Mouse (Mus musculus): ENCODE measurements around the gene Nsg2.

Nsg2 gene

DNA sequence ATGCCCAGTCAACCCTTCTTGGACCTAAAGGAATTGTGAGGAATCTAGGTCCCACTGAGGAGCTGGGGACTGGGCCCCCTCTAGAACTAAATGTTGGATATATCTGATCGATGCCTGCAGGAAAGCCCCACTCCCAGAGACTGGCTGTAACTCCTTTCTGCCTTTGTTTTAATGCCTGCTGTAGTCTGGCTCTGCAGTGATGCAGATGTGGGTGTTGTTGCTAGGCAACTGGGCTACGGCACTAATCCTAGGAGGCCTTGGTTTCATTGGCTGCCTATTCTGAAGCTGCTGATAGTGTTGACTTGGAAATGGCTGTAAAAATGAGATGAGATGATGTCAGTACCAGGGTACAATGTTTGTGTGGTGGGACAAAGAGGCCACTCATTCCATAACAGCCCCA, 87.1 kb downstream of the Nsg2 start:
- DNase-seq = peak; percentile 67 to 71

DNA sequence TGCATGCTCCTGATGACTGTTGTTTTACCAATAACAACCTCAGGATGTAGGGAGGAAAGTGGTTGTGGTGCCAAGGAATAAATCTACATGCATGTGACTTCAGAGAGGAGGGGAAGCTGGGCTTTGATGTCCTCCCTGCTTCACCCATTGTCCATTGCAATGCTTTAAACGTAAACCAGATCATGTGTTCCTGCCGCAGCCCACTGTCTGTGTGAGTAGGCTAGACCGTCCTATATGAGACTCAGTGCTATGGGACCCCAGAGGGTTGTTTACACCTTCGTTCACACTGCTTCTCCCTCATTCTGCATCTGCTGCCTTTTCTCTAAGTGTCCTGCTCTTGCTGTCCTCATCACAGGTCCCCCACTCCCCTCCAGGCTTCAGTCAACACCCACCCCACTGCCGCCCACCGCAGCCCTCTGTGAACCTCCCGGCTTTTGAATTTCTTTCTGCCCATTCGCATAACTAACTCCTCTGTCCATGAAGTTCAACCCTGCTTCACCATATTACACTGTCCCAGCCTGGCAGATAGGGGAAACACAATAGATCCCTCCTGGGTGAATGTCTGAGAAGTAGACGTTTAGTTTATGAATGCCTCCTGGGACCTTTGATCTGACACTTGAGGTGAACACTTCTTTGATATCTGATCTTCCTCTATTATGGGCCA, 87.6 kb downstream of the Nsg2 start:
- no peak for DNase-seq

DNA sequence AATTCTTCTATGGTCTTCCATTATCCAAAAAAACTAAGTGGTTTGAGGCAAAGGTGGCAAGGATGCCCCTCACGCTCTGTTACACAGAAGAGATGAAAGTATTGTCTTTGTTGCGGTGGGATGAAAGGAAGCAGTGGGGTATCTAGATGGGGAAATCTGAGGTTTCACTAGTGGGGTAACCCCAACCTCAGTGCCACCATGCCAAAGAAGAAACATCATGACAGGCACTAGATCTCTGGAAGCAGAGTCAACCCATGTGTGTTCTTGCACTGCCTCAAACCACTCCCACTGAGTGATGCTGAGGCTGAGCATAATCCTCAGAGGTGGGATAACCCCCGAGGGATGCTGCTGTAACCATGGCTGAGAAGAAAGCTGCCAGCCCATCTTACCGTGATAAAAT, 95.5 kb downstream of the Nsg2 start:
- no peak for DNase-seq

DNA sequence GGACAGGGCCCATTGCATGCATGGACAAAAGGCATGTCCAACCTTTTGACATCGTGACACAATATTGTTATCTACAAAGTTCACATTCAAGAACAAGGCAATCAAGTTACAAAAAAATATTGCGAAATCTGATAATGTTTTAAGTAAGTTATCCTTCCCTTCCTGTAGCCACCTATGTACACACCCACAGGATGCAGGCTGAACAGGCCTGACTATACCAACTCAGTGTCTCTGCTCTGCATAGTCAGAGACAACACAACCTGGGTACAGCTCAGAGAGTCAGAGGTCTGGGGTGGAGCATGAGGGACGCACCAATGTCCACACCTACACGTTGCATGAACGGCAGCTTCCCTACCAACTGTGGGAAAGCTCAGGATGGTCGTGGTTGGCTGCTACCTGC, 96.1 kb downstream of the Nsg2 start:
- DNase-seq = no peak

DNA sequence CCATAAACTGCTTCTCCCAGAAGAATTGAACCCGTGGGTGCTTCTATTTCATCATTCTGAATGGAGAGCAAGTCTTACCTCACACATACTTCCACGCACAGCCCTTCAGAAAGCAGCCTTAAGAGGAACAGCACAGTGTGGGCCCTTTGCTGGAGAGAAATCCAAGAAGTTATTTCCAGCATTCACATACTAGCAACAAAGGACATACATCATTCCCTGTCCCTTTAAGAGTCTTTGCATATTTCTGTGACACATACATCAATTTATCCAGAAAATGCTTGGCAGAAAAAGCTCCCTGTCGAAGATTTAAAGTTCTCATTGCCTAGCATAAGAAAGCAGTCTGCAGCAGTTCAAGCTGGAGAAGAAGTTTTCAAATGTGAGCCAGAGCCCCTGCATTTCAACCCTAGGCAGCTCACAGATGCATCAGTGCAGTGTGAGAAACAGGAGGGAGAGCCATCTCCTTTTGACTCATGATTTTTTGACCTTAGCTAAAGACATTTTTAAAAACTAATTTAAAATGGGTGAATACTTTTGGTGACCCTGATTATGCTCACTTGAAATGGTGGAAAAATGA, 100.9 kb downstream of the Nsg2 start:
- no peak for DNase-seq

DNA sequence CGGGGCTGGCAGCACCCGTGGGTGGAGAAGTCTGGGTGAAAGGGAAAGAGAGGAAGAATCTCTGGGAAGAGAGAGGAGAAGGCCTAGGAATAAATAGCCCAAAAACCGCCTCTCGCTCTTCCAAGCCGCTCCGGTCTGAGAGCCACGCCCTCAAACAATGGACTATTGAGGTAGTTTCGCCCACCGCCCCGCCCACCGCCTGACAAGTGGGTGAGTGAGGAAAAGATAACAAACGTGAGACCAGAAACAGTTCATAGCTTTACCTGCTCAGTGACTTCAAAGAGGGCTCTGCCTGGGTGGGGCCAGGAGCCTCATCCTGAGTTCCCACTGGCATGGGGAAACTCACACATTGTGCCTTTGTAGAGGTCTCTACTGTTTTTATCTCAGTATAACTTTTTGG, 102.7 kb downstream of the Nsg2 start:
- no peak for DNase-seq

DNA sequence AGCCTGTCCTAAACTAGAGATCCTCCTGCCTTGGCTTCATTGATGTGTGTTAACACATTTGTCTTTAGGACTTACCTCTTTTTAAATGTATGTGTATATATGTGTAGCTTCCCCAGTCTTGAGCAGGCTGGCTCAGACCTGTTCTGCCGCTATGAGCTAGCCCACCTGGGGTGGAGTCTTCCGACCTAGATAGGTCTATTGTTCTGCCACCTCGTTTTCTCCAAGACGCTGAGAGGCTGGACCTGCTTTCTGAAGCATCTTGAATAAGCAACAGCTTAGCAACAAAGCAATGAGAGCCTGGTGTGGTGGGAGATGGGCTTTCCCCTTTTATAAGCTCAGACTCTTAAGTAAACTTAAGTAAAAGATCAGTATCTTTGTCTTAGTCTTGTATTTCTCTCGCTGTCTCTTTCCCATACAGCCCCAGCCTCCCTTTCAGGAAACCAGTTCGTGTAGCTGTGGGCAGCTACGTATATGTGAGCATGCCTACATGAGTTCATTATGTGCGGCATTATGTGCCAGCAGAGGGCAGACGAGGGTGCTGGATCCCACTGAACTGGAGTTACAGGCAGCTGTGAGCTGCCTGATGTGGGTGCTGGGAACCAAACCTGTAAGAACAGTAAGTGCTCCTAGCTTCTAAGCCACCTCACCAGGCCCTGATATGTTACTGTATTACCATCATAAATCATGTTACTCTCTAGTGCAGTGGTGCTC, 104.3 kb downstream of the Nsg2 start:
- no peak for DNase-seq

DNA sequence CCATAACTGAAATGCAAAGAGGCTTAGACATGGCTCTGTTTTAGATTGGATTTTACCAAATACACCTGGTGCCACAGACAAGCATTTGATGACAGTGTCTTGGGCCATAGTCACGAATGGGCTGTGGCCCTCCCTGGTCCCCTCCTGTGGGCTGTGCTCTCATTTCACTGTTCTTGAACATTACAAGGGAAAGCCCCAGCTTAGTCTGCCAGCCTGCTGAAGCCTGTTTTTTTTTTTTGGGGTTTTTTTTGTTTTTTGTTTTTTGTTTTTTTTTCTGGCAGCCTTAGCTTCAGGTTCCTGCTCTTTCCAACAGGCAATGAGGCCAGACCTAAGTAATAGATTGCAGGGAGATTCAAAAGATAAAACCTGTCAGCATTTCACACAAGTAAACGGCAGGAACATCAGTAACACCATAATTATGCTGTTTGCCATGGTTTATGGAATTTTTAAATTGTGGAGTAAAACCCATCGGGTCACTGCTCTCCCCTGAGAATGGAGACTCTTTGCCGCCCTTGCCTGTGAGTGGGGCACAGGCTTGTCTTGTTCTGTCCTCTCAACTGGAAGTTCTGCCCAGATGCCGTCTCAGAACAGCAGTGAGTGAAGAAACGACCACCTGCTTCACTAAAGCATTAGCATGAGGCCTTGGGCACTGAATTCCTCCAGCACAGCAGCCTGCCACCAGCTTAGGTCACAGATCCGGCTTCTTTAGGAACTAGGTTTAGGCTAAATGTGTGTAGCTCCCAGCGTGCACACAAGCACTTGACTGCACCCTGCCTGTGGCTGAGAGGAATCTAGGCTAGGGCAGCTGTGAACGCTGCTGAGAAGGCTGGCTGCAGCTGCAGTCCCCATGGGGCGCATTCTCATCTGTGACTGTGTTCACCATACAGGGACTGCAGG, 105.7 kb downstream of the Nsg2 start:
- no peak for DNase-seq

DNA sequence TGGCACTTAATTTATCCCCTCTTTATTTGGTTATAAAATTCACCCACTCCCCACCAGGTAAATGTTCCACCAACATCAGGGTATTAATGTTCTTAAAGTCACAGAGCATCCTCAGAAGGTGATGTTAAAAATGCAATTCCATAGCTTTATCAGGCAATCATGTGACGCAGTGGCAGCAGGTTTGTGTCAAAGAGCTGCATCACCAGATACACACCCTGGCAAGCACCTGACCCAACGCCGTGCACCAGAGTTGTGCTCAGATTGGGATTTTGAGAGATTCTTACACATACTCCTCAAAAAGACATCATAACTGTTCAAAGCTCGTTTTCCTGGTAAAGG, 106.4 kb downstream of the Nsg2 start:
- DNase-seq = no peak

DNA sequence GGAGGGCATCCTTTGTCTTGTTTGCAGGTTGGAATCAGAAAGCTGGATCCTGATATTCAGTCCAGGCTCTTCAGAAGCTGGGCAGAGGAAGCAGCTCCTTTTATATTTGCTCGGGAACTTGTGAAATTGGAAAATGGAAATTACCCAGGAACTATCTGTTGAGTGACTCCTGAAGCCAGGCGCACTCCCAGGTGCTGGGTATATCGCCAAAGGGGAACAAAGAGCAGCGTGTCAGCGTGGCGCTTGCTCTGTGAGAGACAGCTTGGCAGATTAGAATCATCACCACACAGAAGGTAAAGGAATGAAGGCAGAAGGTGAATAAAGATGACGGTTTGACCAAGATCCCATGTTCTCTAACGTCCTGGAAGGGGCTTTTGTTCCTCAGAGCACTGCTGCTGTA, 108.2 kb downstream of the Nsg2 start:
- DNase-seq = peak; percentile 42 to 61

Data from cerebellum, postnatal 10 days (tissue).